Mouse (Mus musculus) lung, embryonic 14.5 days (tissue): ENCODE measurements around the gene Olfr734. TPM values are rescaled to one million over a fixed set of nuclear protein-coding genes. Genes with fewer than 3 reads are reported as not detected.

Experiments
- ATAC-seq: fragments of 200-750 bp; cut with Nextera tagmentation; 2 replicates; pipeline ENCODE4 v1.8.0; 2017; ENCODE audit warnings: mild to moderate bottlenecking, moderate TSS enrichment, moderate library complexity; ENCODE audit not compliant: insufficient read depth
- DNase-seq: peaks from one replicate; pipeline ENCODE4 v3.0.0-alpha.2; 2015
- H3K27ac ChIP-seq: fragments of 300-500 bp; sonication (generic); 2 replicates; pipeline ENCODE4 v1.5.1; 2014; ENCODE audit warnings: low read depth, mild to moderate bottlenecking, moderate library complexity
- H3K27me3 ChIP-seq: fragments of 300-500 bp; sonication (generic); 2 replicates; pipeline ENCODE4 v1.6.1; 2014; ENCODE audit warnings: low read length, control low read depth; ENCODE audit not compliant: insufficient read depth
- H3K36me3 ChIP-seq: fragments of 300-500 bp; sonication (generic); 2 replicates; pipeline ENCODE4 v1.6.1; 2014; ENCODE audit warnings: control low read depth; ENCODE audit not compliant: insufficient read depth
- H3K4me1 ChIP-seq: fragments of 300-500 bp; sonication (generic); 2 replicates; pipeline ENCODE4 v1.6.1; 2014; ENCODE audit warnings: antibody characterized with exemption, control low read depth; ENCODE audit not compliant: insufficient read depth
- H3K4me2 ChIP-seq: fragments of 300-500 bp; sonication (generic); 2 replicates; pipeline ENCODE4 v1.6.1; 2014; ENCODE audit warnings: mild to moderate bottlenecking
- H3K4me3 ChIP-seq: fragments of 300-500 bp; sonication (generic); 2 replicates; pipeline ENCODE4 v1.5.1; 2014; ENCODE audit warnings: low read depth, low read length
- H3K9ac ChIP-seq: fragments of 300-500 bp; sonication (generic); 2 replicates; pipeline ENCODE4 v1.6.1; 2014
- H3K9me3 ChIP-seq: fragments of 300-500 bp; sonication (generic); 2 replicates; pipeline ENCODE4 v1.6.1; 2016; ENCODE audit warnings: low read depth, low read length, control low read depth
- CTCF ChIP-seq: IDR thresholded peaks from 2 replicates; pipeline ENCODE4 v1.5.1; 2016; ENCODE audit warnings: antibody characterized with exemption, low read depth
- WGBS: fragments of 180-500 bp; shearing (Covaris S2); extraction: QIAGEN DNeasy Blood & Tissue Kit; methylation state at CpG from one replicate; pipeline ENCODE4 v1.1.7; 2014; 5-methylcytosine and 5-hydroxymethylcytosine counted together
- polyA plus RNA-seq: library from polyadenylated mRNA; unstranded; fragments of >200 nt; fragmentation: Nextera tagmentation; extraction: Ambion mirVana; gene quantifications from 2 replicates; pipeline ENCODE4 v1.2.1, GENCODE M21; 2014

The Olfr734 gene
- not detected in 2 replicates for polyA plus RNA-seq

GRCm38 (mm10) chr14:50326661-50327060, at the start of gene Olfr734:
TSS of gene Olfr734 (minus strand) at chr14:50326761.
- no peak within 1 kb of the TSS for H3K9ac ChIP-seq
- no peaks in the 10 kb centered on the region for H3K27me3 ChIP-seq
- DNase-seq (no peak), ATAC-seq (no peak)
- 58% methylated on average over 1 of the region's 1 CpGs for WGBS
- H3K4me2 ChIP-seq: no peak within 1 kb of the TSS
- no peak within 1 kb of the TSS for H3K27ac ChIP-seq
- H3K4me1 ChIP-seq: no peaks in the 10 kb centered on the region
- H3K4me3 ChIP-seq: no peak within 1 kb of the TSS
- TF ChIP-seq CTCF: no peak
- no peaks in the 10 kb centered on the region for H3K36me3 ChIP-seq
- H3K9me3 ChIP-seq: no peaks in the 10 kb centered on the region; the same call in 1 of the 2 replicates

- 82% methylated on average over 2 of the region's 2 CpGs for WGBS
- TF ChIP-seq CTCF: no peak
- Histone ChIP-seq H3K36me3 (no peaks in the 10 kb centered on the region), H3K9ac (no peak overlapping the region), H3K9me3 (no peaks in the 10 kb centered on the region), H3K4me2 (no peak overlapping the region), H3K4me3 (no peak overlapping the region), H3K27ac (no peak overlapping the region), H3K4me1 (no peaks in the 10 kb centered on the region), H3K27me3 (no peaks in the 10 kb centered on the region)
- ATAC-seq (no peak), DNase-seq (no peak)
Observed at GRCm38 (mm10) chr14:50363561-50363960, 37.0 kb upstream of the Olfr734 start.

- WGBS: 85% methylated on average over 3 of the region's 3 CpGs
- no peak overlapping the region for H3K9ac ChIP-seq
- H3K27me3 ChIP-seq: no peaks in the 10 kb centered on the region
- H3K4me1 ChIP-seq: no peaks in the 10 kb centered on the region
- H3K9me3 ChIP-seq: no peaks in the 10 kb centered on the region
- H3K4me2 ChIP-seq: no peak overlapping the region
- no peak for TF ChIP-seq CTCF
- ATAC-seq: no peak
- H3K4me3 ChIP-seq: no peak overlapping the region
- H3K27ac ChIP-seq: no peak overlapping the region
- H3K36me3 ChIP-seq: no peaks in the 10 kb centered on the region
- DNase-seq: no peak
Observed at GRCm38 (mm10) chr14:50360480-50360879, 33.9 kb upstream of the Olfr734 start.

- TF ChIP-seq CTCF: no peak
- Histone ChIP-seq H3K27ac (no peak within 1 kb of the TSS), H3K4me3 (no peak within 1 kb of the TSS), H3K4me2 (no peak within 1 kb of the TSS), H3K27me3 (no peaks in the 10 kb centered on the region), H3K36me3 (no peaks in the 10 kb centered on the region), H3K4me1 (no peaks in the 10 kb centered on the region), H3K9me3 (no peaks in the 10 kb centered on the region), H3K9ac (no peak within 1 kb of the TSS)
- no peak for ATAC-seq
- DNase-seq: no peak
- WGBS: 81% methylated on average over 2 of the region's 2 CpGs
Observed at GRCm38 (mm10) chr14:50357593-50357992, 31.0 kb upstream of the Olfr734 start, which contains the start of gene Tlr11. TSS of gene Tlr11 (plus strand) at chr14:50357914.

GRCm38 (mm10) chr14:50356725-50357124, 30.2 kb upstream of the Olfr734 start:
- no peak overlapping the region for H3K4me3 ChIP-seq
- no peaks in the 10 kb centered on the region for H3K36me3 ChIP-seq
- no peak overlapping the region for H3K27ac ChIP-seq
- H3K27me3 ChIP-seq: no peaks in the 10 kb centered on the region
- H3K4me2 ChIP-seq: no peak overlapping the region
- no peak overlapping the region for H3K9ac ChIP-seq
- DNase-seq: no peak
- ATAC-seq: no peak
- no peak for TF ChIP-seq CTCF
- no peaks in the 10 kb centered on the region for H3K4me1 ChIP-seq
- H3K9me3 ChIP-seq: no peaks in the 10 kb centered on the region
- 73% methylated on average over 2 of the region's 2 CpGs for WGBS

GRCm38 (mm10) chr14:50352438-50352837, 25.9 kb upstream of the Olfr734 start:
- no peaks in the 10 kb centered on the region for H3K9me3 ChIP-seq
- no peak overlapping the region for H3K4me2 ChIP-seq
- no peak overlapping the region for H3K4me3 ChIP-seq
- ATAC-seq: no peak
- H3K36me3 ChIP-seq: no peaks in the 10 kb centered on the region
- no peaks in the 10 kb centered on the region for H3K4me1 ChIP-seq
- H3K27me3 ChIP-seq: no peaks in the 10 kb centered on the region
- DNase-seq: peak; percentile 17
- peak; percentile 37 for TF ChIP-seq CTCF
- no peak overlapping the region for H3K9ac ChIP-seq
- no peak overlapping the region for H3K27ac ChIP-seq
- 44% methylated on average over 3 of the region's 3 CpGs for WGBS

GRCm38 (mm10) chr14:50348796-50349195, 22.2 kb upstream of the Olfr734 start, which contains the start of gene Olfr735:
TSS of gene Olfr735 (minus strand) at chr14:50348872.
- H3K4me2 ChIP-seq: no peak within 1 kb of the TSS
- TF ChIP-seq CTCF: no peak
- no peaks in the 10 kb centered on the region for H3K4me1 ChIP-seq
- DNase-seq: no peak
- H3K9ac ChIP-seq: no peak within 1 kb of the TSS
- no peak within 1 kb of the TSS for H3K4me3 ChIP-seq
- H3K9me3 ChIP-seq: no peaks in the 10 kb centered on the region
- no peak for ATAC-seq
- H3K36me3 ChIP-seq: no peaks in the 10 kb centered on the region
- H3K27me3 ChIP-seq: no peaks in the 10 kb centered on the region
- 66% methylated on average over 2 of the region's 2 CpGs for WGBS
- no peak within 1 kb of the TSS for H3K27ac ChIP-seq

GRCm38 (mm10) chr14:50301422-50301821, 25.1 kb downstream of the Olfr734 start, which contains the start of gene Olfr733:
TSS of gene Olfr733 (minus strand) at chr14:50301522.
- TF ChIP-seq CTCF: no peak
- no peaks in the 10 kb centered on the region for H3K36me3 ChIP-seq
- no peak within 1 kb of the TSS for H3K4me2 ChIP-seq
- no peaks in the 10 kb centered on the region for H3K4me1 ChIP-seq
- no peak within 1 kb of the TSS for H3K9ac ChIP-seq
- no peak within 1 kb of the TSS for H3K27ac ChIP-seq
- H3K4me3 ChIP-seq: no peak within 1 kb of the TSS
- no peaks in the 10 kb centered on the region for H3K9me3 ChIP-seq
- DNase-seq: no peak
- no peaks in the 10 kb centered on the region for H3K27me3 ChIP-seq
- no peak for ATAC-seq
